Mouse (Mus musculus) heart, adult 2 months (tissue): ENCODE results near the gene Krtap5-1.
A peak's percentile ranks its signal among the peaks of the same experiment; 100 is the strongest.

ENCODE experiments used
- CTCF ChIP-seq: fragments of 200-600 bp; IDR thresholded peaks from 2 replicates; pipeline ENCODE4 v1.8.1; 2022; ENCODE audit warnings: antibody characterized with exemption, mild to moderate bottlenecking, moderate library complexity
- POLR2A ChIP-seq: fragments of 200-500 bp; IDR thresholded peaks from 2 replicates; pipeline ENCODE4 v1.6.1; 2011; ENCODE audit warnings: mild to moderate bottlenecking, low read depth, low read length, control low read depth; ENCODE audit not compliant: insufficient read depth

DNA sequence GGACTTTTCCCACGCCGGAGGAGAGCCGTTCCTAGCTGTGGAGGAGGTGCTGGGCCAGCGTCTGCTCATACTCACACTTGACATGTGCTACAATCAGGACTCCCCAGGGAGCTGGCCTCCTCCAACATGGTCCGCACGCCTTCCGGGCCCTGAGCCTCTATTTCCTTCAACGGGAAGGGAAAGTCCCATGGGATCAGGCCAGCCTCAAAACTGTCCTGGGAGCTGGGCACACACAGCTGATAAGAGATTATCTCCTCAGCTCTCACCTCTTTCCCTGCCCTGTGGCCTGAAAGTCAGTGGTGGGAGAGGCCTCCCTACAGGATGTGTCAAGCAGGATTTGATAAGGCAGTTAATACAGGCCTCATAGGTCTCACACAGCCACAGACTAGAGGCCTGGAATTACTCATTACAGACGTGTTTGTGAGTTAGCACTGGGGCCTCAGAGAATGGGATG is 33.4 kb upstream of the Krtap5-1 start:
- TF ChIP-seq POLR2A: 0 out of 2 replicates have a peak, but pooled peaks have one; percentile 12
- TF ChIP-seq CTCF: no peak
